Mouse (Mus musculus): ENCODE results near the gene Arhgdig.

GRCm38 (mm10) chr17:26212681-26213080 lies 5.1 kb upstream of the Arhgdig start:
- TF ChIP-seq CTCF (IDR thresholded peaks at IDR 0.05; ENCODE audit: low read depth) (no peak), EP300 (optimal IDR thresholded peaks at IDR 0.05) (no peak)

Measured in stomach, postnatal 0 days (tissue).